Mouse (Mus musculus) hindbrain, embryonic 12.5 days (tissue): ENCODE data around the gene Baiap2l2. TPM values are rescaled to one million over a fixed set of nuclear protein-coding genes. Genes with fewer than 3 reads are reported as not detected.
A peak's percentile ranks its signal among the peaks of the same experiment; 100 is the strongest.

Experiments used
- ATAC-seq: fragments of 200-750 bp; cut with Nextera tagmentation; 2 replicates; pipeline ENCODE4 v1.8.0; 2017; ENCODE audit warnings: moderate TSS enrichment; ENCODE audit not compliant: low FRiP score
- H3K27ac ChIP-seq: fragments of 300-500 bp; sonication (generic); 2 replicates; pipeline ENCODE4 v1.5.1; 2016; ENCODE audit warnings: mild to moderate bottlenecking
- H3K27me3 ChIP-seq: fragments of 300-500 bp; sonication (generic); 2 replicates; pipeline ENCODE4 v1.6.1; 2016; ENCODE audit warnings: mild to moderate bottlenecking
- H3K36me3 ChIP-seq: fragments of 300-500 bp; sonication (generic); 2 replicates; pipeline ENCODE4 v1.6.1; 2016; ENCODE audit warnings: mild to moderate bottlenecking
- H3K4me1 ChIP-seq: fragments of 300-500 bp; sonication (generic); 2 replicates; pipeline ENCODE4 v1.6.1; 2016
- H3K4me2 ChIP-seq: fragments of 300-500 bp; sonication (generic); replicated peaks from 2 replicates; pipeline ENCODE4 v1.6.1; 2016; ENCODE audit warnings: mild to moderate bottlenecking
- H3K4me3 ChIP-seq: fragments of 300-500 bp; sonication (generic); 2 replicates; pipeline ENCODE4 v1.5.1; 2016; ENCODE audit warnings: mild to moderate bottlenecking
- H3K9ac ChIP-seq: fragments of 300-500 bp; sonication (generic); 2 replicates; pipeline ENCODE4 v1.6.1; 2016; ENCODE audit warnings: mild to moderate bottlenecking, moderate library complexity
- H3K9me3 ChIP-seq: fragments of 300-500 bp; sonication (generic); replicated peaks from 2 replicates; pipeline ENCODE4 v1.6.1; 2016; ENCODE audit warnings: mild to moderate bottlenecking
- WGBS: fragments of 180-500 bp; shearing (Covaris S2); methylation state at CpG from one replicate; pipeline ENCODE4 v1.1.7; 2016; 5-methylcytosine and 5-hydroxymethylcytosine counted together
- polyA plus RNA-seq: library from polyadenylated mRNA; unstranded; fragments of >200 nt; fragmentation: Nextera tagmentation; extraction: Ambion mirVana; gene quantifications from 2 replicates; pipeline ENCODE4 v1.2.1, GENCODE M21; 2016

Baiap2l2 gene
- polyA plus RNA-seq, 1 experiment from 2014 or later, result 0.92 TPM

GRCm38 (mm10) chr15:79322991-79323790, 37.9 kb upstream of the Baiap2l2 start:
- 73% methylated on average over 6 of the region's 6 CpGs for WGBS
- no peak overlapping the region for H3K27ac ChIP-seq
- H3K4me3 ChIP-seq, result no peak overlapping the region
- no peaks in the 10 kb centered on the region for H3K9me3 ChIP-seq
- no peak overlapping the region for H3K4me2 ChIP-seq
- ATAC-seq, result no peak
- H3K27me3 ChIP-seq, result no peaks in the 10 kb centered on the region
- H3K9ac ChIP-seq, result no peak overlapping the region
- no peaks in the 10 kb centered on the region for H3K36me3 ChIP-seq
- peaks cover 29% of the 10 kb centered on the region for H3K4me1 ChIP-seq

GRCm38 (mm10) chr15:79322281-79322990, 37.1 kb upstream of the Baiap2l2 start:
- Histone ChIP-seq H3K9ac (no peak overlapping the region), H3K36me3 (0 out of 2 replicates have a peak, but pooled peaks cover 3% of the 10 kb centered on the region), H3K9me3 (no peaks in the 10 kb centered on the region), H3K4me2 (no peak overlapping the region), H3K4me3 (no peak overlapping the region), H3K4me1 (peaks cover 29% of the 10 kb centered on the region), H3K27me3 (no peaks in the 10 kb centered on the region), H3K27ac (no peak overlapping the region)
- 78% methylated on average over 11 of the region's 11 CpGs for WGBS
- no peak for ATAC-seq

GRCm38 (mm10) chr15:79321733-79322190, 36.4 kb upstream of the Baiap2l2 start:
- H3K27me3 ChIP-seq, result no peaks in the 10 kb centered on the region
- no peak overlapping the region for H3K27ac ChIP-seq
- H3K9me3 ChIP-seq, result no peaks in the 10 kb centered on the region
- no peak overlapping the region for H3K9ac ChIP-seq
- H3K36me3 ChIP-seq, result 0 out of 2 replicates have a peak, but pooled peaks cover 7% of the 10 kb centered on the region
- no peak for ATAC-seq
- H3K4me1 ChIP-seq, result peaks cover 22% of the 10 kb centered on the region
- WGBS, result 84% methylated on average over 5 of the region's 5 CpGs
- H3K4me3 ChIP-seq, result no peak overlapping the region
- H3K4me2 ChIP-seq, result no peak overlapping the region

GRCm38 (mm10) chr15:79313848-79314369, 28.6 kb upstream of the Baiap2l2 start:
- 70% methylated on average over 8 of the region's 8 CpGs for WGBS
- Histone ChIP-seq H3K4me2 (no peak overlapping the region), H3K4me1 (no peaks in the 10 kb centered on the region), H3K9ac (no peak overlapping the region), H3K27me3 (no peaks in the 10 kb centered on the region), H3K9me3 (no peaks in the 10 kb centered on the region), H3K27ac (no peak overlapping the region), H3K4me3 (no peak overlapping the region), H3K36me3 (peaks cover 25% of the 10 kb centered on the region)
- no peak for ATAC-seq

GRCm38 (mm10) chr15:79307861-79308260, 22.5 kb upstream of the Baiap2l2 start:
- Histone ChIP-seq H3K4me1 (no peaks in the 10 kb centered on the region), H3K9ac (no peak overlapping the region), H3K4me2 (no peak overlapping the region), H3K9me3 (no peaks in the 10 kb centered on the region), H3K36me3 (peaks cover 46% of the 10 kb centered on the region), H3K27me3 (no peaks in the 10 kb centered on the region), H3K27ac (no peak overlapping the region), H3K4me3 (no peak overlapping the region)
- 64% methylated on average over 4 of the region's 4 CpGs for WGBS
- ATAC-seq, result no peak

GRCm38 (mm10) chr15:79306043-79306637, 20.8 kb upstream of the Baiap2l2 start:
- WGBS, result 78% methylated on average over 23 of the region's 23 CpGs
- H3K9me3 ChIP-seq, result no peaks in the 10 kb centered on the region
- no peaks in the 10 kb centered on the region for H3K27me3 ChIP-seq
- H3K27ac ChIP-seq, result no peak overlapping the region
- ATAC-seq, result peak; percentile 29; the same call in 1 of the 2 replicates
- no peak overlapping the region for H3K4me3 ChIP-seq
- H3K4me2 ChIP-seq, result no peak overlapping the region
- no peak overlapping the region for H3K9ac ChIP-seq
- peaks cover 39% of the 10 kb centered on the region for H3K36me3 ChIP-seq
- H3K4me1 ChIP-seq, result no peaks in the 10 kb centered on the region

GRCm38 (mm10) chr15:79304832-79305231, 19.5 kb upstream of the Baiap2l2 start:
- Histone ChIP-seq H3K27me3 (no peaks in the 10 kb centered on the region), H3K4me3 (no peak overlapping the region), H3K4me1 (no peaks in the 10 kb centered on the region), H3K4me2 (no peak overlapping the region), H3K36me3 (peaks cover 35% of the 10 kb centered on the region), H3K9me3 (no peaks in the 10 kb centered on the region), H3K9ac (no peak overlapping the region), H3K27ac (no peak overlapping the region)
- WGBS, result 70% methylated on average over 4 of the region's 5 CpGs
- no peak for ATAC-seq

GRCm38 (mm10) chr15:79303725-79304124, 18.4 kb upstream of the Baiap2l2 start:
- Histone ChIP-seq H3K4me1 (no peaks in the 10 kb centered on the region), H3K4me2 (no peak overlapping the region), H3K27ac (no peak overlapping the region), H3K9ac (no peak overlapping the region), H3K36me3 (peaks cover 34% of the 10 kb centered on the region), H3K9me3 (no peaks in the 10 kb centered on the region), H3K27me3 (no peaks in the 10 kb centered on the region), H3K4me3 (no peak overlapping the region)
- WGBS, result 88% methylated on average over 8 of the region's 8 CpGs
- no peak for ATAC-seq

- H3K4me1 ChIP-seq, result no peaks in the 10 kb centered on the region
- no peaks in the 10 kb centered on the region for H3K9me3 ChIP-seq
- peaks cover 7% of the 10 kb centered on the region; the same call in 1 of the 2 replicates for H3K36me3 ChIP-seq
- no peaks in the 10 kb centered on the region for H3K27me3 ChIP-seq
- no peak overlapping the region for H3K4me2 ChIP-seq
- WGBS, result 79% methylated on average over 2 of the region's 2 CpGs
- no peak for ATAC-seq
- H3K27ac ChIP-seq, result no peak overlapping the region
- no peak overlapping the region for H3K4me3 ChIP-seq
- no peak overlapping the region for H3K9ac ChIP-seq
Measured at GRCm38 (mm10) chr15:79299563-79300155, 14.3 kb upstream of the Baiap2l2 start.

- Histone ChIP-seq H3K9ac (no peak overlapping the region), H3K27ac (no peak overlapping the region), H3K9me3 (no peaks in the 10 kb centered on the region), H3K4me2 (no peak overlapping the region), H3K27me3 (no peaks in the 10 kb centered on the region), H3K4me1 (no peaks in the 10 kb centered on the region), H3K36me3 (peaks cover 7% of the 10 kb centered on the region; the same call in 1 of the 2 replicates), H3K4me3 (no peak overlapping the region)
- no peak for ATAC-seq
- WGBS, result 79% methylated on average over 6 of the region's 6 CpGs
Measured at GRCm38 (mm10) chr15:79298553-79298952, 13.2 kb upstream of the Baiap2l2 start.

GRCm38 (mm10) chr15:79292779-79293178, 7.4 kb upstream of the Baiap2l2 start:
- Histone ChIP-seq H3K4me2 (no peak overlapping the region), H3K36me3 (peaks cover 9% of the 10 kb centered on the region; the same call in 1 of the 2 replicates), H3K27me3 (no peaks in the 10 kb centered on the region), H3K9me3 (no peaks in the 10 kb centered on the region), H3K27ac (no peak overlapping the region), H3K4me1 (no peaks in the 10 kb centered on the region), H3K4me3 (no peak overlapping the region), H3K9ac (no peak overlapping the region)
- no peak for ATAC-seq
- WGBS, result 90% methylated on average over 9 of the region's 9 CpGs

- Histone ChIP-seq H3K36me3 (peaks cover 18% of the 10 kb centered on the region; the same call in 1 of the 2 replicates), H3K27me3 (no peaks in the 10 kb centered on the region), H3K4me2 (no peak overlapping the region), H3K4me1 (no peaks in the 10 kb centered on the region), H3K4me3 (no peak overlapping the region), H3K9me3 (no peaks in the 10 kb centered on the region), H3K27ac (no peak overlapping the region), H3K9ac (no peak overlapping the region)
- no peak for ATAC-seq
- WGBS, result 82% methylated on average over 3 of the region's 3 CpGs
Measured at GRCm38 (mm10) chr15:79290340-79290739, 5.0 kb upstream of the Baiap2l2 start.
